Mouse (Mus musculus): Measurements from ENCODE around the gene Gm49355. TPM values are rescaled to one million over a fixed set of nuclear protein-coding genes. Genes with fewer than 3 reads are reported as not detected.
"Not testable (repeated sequence)": the region's sequence is repeated elsewhere in the genome, so short reads cannot be mapped to it uniquely, and the experiment has no call there.

Gm49355 gene
- total RNA-seq (2021) = under 1 TPM; 0.07 to 0.10 TPM
- long read RNA-seq, experiment 1 = 0 reads
- long read RNA-seq, experiment 2 = 0 reads

DNA sequence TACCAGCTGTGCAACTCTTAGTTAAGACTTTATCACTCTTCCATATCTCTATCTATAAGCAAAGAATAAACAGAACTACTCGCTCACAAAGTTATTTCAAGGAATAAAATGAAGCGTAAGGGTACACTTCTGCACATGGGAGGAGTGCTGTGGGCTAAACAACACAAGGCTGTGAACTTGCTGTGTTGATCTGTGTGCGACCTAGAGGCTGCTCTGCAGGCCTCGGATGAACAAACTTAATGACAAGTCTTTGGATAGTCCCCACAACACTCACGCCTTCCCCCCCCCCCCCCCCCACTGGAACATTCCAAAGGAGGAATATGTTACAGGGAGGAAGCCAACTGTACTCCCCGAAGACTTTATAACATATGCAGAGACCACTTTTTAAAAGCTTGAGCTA, at the start of gene Gm49355:
Gm49355 (plus strand) TSS at position 336 of the 400 bp plus-strand sequence.
- DNase-seq = no peak
- intact Hi-C loops (cut with DNase I) = loop anchor here (5.0 kb wide), 1 partner anchor 41 kb away; no protein-coding TSS in a partner anchor

DNA sequence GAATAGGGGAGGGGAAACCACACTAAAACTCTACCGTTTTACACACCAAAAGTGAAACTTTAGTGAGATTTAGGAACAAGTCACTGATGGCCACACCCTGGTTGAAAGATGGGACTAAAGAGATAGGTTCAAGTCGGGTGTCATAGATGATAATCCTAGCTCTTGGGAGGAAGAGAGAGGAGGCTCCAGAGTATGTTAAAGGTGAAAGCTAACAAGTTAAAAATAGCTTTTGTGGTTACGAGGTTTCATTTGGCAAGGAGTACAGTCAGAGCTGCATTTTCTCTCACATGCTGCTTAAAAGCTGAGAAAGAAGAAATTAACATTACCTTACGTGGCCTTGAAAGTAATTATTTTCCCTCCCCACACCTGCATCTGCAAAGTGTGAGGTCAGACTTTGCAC, 40.0 kb upstream of the Gm49355 start:
- no peak for DNase-seq
- intact Hi-C loops (cut with DNase I) = loop anchor here (5.0 kb wide), 1 partner anchor 39 kb away; the partner anchor contains the start of genes 3830406C13Rik and Gm49355

DNA sequence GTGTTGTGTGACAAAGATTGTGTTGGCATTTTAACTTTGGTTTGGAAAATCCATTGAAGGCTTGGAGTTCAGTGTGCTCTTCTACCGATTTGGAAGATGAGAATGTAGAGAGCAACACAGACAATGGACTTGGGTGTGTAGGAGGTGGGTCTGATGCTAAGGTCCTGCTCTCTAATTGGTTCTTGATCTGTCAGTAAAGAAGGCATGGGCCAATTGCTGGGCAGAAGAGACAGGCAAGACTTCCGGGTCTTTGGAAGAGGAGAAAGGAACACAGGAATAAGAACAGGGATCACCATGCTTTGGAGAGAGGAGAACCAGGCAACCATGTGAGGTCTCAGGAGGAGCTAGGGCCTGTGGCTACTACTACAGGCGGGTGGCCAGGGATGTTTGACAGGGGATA, 7.7 kb upstream of the Gm49355 start:
- intact Hi-C loops (cut with DNase I) = no loop called here
- DNase-seq = no peak

DNA sequence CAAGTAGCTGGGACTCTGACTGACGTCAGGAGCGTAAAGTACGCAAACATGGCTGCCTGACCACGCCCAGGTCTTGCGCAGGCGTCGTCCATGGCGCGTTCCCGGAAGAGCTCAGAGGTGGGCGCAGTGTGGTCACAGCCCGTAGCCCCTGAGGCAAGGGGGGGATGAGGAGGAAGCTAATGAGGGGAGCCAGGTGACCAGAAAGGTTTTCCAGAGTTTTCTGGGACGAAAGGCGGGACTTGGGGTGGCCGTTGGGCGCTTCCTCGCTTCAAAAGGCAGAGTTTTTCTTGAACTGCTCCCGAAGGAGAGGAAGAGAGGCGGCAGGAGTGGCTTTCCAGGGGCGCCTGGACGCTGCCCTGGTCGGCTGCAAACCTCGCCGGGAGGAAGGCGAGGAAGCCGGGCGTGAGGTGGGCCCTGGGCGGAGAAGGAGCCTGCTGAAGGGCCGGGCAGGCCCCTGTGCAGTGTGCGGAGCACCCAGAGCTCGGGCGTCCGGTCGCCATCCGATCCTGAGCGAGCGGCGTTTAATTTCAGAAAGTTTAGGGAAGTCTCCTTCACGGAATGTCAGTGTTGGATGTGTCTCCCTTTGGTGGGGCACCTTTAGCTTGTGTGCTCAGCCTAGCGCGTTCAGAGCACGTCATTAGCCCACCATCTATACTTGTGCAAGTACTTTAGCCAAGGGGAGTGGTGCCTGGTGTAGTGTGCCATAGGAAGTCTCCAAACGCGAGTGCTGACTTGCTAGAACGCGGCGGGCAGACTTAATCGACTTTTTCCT, 551 bp downstream of the Gm49355 start, which contains the start of gene 3830406C13Rik:
3830406C13Rik (plus strand) TSS at position 33 of the 772 bp plus-strand sequence.
- DNase-seq = peak; percentile 76
- intact Hi-C loops (cut with DNase I) = loop anchor here (5.0 kb wide), 1 partner anchor 42 kb away; no protein-coding TSS in a partner anchor

DNA sequence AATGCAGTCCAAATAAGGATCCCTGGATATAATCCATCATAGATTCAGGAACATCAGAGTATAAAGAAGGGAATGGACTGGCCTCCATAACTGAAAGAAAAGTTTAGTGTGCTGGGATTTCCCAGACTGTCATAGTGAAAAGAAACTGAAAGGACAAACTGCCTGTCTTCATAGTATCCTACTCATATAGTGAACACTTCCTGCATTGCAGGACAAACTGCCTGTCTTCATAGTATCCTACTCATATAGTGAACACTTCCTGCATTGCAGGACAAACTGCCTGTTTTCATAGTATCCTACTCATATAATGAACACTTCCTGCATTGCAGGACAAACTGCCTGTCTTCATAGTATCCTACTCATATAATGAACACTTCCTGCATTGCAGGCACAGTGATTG, 6.0 kb downstream of the Gm49355 start:
- intact Hi-C loops (cut with DNase I); DNase-seq: not testable (repeated sequence)

DNA sequence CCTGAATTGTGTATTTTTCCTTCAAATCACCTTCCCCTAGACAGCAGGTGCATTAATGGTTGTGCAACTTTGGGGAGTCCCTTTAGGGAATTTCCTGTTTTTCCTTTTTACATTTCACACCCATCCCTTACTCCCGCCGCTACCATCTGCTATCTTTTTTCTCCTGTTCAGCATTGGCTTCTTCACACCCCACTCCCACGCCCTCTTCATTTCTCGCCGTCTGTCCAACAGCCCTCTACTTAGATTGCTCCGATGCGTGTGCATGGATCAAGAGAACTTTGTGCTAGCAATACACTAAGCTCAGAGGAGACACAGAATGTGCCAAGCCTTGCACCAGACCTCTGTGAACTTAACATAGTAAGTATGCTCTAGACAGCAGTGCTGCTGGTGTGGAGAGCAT, 12.6 kb downstream of the Gm49355 start:
- no peak for DNase-seq
- intact Hi-C loops (cut with DNase I) = no loop called here

DNA sequence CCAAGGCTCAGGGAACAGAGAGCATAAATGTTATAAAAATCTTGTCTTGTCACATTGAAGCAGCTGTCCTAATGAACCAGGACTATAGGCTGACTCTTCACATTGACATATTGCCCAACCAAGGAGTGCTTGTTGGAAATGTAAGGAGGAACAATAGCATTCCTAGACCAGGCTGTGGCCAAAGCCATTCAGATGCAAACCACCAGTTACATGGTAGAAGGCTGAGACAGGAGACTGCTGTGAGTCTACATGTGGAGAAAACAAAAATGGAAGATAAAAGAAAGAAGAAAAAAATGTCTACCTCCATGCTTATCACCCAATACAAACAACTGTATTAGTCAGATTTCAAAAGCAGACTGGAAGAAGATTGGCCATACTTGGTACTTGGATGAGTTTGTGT, 15.4 kb downstream of the Gm49355 start:
- intact Hi-C loops (cut with DNase I) = no loop called here
- DNase-seq = no peak

DNA sequence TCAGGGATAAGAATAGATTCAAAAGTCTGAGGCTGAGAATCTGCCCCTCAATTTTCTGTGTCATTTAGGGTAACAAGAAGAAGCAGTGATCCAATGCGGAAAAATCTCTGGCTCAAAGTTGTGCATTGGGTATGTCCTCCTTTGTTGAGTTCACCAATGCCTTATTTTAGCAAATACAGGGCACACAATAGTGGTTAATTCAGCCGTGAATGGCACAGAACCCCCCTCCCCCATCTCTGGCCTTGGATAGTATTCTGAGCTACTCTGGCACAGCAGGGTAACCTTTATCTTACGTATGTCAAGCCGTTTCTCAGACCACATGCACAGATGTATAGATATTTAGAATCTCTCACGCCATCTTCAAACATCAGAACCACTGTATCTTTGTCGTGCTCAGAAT, 15.9 kb downstream of the Gm49355 start:
- no peak for DNase-seq
- intact Hi-C loops (cut with DNase I) = no loop called here

DNA sequence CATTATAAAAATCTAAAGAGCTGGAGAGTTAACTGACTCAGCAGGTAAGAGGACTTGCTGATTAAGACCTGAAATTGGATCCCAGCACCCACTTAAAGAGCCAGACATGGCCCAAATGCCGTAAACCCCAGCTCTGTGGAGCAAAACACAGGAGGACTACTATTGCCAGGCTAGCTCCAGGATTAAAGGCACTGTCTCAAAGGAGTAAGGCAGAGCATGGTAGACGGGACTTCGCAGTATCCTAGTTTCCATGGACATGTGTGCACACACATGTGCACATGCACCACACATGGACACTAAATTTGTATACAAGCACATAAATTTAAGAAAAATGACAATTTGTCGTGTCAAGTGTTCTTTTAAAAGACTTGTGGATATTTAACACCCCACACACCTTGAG, 16.5 kb downstream of the Gm49355 start:
- no peak for DNase-seq
- intact Hi-C loops (cut with DNase I) = no loop called here

DNA sequence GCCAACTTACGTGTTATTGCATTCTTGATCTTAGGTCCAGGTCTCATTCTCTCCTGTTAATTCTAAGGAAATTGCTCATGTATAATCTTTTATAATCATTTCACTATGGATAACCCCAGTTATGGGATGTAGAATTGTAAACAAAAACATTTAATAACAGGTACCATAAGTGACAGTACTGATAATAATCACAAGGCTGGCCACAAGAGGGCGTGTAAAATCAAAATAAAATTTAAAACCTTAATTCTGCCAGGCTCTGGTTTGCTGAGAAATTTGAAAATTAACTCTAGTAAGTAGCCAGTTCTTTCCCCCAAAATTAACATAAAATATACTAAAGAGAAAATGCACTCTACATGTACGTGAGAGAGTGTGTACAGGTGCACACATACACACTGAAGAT, 16.9 kb downstream of the Gm49355 start:
- intact Hi-C loops (cut with DNase I) = no loop called here
- DNase-seq = no peak

DNA sequence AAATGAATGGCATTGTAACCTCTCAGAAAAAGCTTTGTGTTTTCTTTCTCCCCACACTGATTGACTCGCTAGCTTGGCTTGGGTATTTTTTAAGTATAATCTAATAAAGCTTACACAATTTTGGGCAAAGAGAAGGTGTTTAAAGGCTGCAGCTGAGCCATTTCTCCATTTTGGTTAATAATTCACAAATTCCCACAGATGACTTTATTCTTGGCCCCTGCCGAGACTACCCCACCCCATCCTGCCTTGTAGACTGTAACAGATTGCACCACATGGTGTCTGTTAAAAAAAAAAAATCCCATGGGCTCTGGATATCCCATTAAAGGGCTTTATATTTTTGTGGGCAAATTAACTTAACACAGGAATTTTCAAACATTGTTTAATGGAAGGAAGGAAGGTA, 19.3 kb downstream of the Gm49355 start:
- no peak for DNase-seq
- intact Hi-C loops (cut with DNase I) = no loop called here

DNA sequence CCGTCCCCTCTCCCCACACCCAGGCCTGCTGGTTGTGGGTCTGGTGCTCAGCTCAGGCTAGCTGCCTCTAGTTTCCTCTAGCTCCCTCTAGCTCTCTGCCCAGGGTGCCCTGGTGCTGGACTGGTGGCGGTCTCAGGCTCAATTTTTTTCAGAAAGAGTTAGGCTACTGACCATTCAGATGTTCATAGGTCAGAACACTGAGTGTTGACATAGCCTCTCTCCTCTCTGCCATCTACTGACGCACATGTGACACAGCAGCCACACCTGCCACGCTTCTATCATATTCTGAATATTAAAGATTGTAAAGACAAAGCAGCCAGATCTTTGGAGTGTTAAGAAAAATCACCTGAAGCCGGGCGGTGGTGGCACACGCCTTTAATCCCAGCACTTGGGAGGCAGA, 49.8 kb downstream of the Gm49355 start:
- intact Hi-C loops (cut with DNase I) = no loop called here
- DNase-seq = no peak

DNA sequence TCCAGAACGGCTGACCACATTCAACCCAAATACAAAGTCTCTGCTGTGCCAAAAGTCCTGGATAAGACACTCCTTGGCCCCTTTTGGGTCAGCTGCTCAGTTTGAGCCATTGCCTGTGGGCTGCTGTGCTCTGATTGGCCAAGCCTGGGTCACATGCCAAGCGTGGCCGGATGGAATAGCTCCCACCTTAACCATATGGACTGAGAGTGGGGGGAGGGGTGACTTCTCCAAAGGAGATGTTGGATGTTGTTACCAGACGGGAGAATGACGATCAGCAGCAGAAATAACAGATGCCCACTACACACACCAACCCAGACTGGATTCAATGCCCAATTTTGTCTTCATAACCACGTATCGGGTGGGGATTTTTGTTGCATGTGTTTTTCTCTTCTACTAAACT, 51.1 kb downstream of the Gm49355 start:
- intact Hi-C loops (cut with DNase I) = no loop called here
- DNase-seq = no peak

DNA sequence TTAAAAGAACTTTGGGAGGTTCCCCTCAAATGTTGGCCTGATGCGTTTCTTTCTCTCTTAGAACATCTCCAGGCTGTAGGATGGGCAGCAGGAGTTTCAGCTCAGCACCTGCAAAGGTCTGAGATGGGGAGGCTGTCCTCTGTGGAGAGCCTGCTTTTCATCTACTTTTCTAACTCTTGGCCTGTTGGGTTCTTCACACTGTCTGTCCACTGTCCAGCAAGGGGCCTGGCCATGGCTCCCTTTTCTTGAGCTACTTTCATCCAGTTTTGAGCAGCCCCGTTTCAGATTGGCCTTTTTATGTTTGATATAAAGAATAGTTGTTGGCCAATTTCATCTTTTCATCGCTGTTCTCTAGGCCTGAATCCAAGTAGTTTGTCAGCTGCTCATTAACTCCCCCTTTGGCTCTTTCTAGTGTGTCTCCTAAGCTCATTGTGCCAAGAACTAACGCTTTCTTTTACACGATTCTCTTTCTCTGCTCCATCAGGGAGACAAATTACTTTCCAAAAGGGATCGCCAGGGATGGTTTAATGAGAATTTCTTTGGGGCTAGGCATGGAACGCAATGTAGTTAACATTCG, 53.7 kb downstream of the Gm49355 start:
- intact Hi-C loops (cut with DNase I) = no loop called here
- DNase-seq = no peak

DNA sequence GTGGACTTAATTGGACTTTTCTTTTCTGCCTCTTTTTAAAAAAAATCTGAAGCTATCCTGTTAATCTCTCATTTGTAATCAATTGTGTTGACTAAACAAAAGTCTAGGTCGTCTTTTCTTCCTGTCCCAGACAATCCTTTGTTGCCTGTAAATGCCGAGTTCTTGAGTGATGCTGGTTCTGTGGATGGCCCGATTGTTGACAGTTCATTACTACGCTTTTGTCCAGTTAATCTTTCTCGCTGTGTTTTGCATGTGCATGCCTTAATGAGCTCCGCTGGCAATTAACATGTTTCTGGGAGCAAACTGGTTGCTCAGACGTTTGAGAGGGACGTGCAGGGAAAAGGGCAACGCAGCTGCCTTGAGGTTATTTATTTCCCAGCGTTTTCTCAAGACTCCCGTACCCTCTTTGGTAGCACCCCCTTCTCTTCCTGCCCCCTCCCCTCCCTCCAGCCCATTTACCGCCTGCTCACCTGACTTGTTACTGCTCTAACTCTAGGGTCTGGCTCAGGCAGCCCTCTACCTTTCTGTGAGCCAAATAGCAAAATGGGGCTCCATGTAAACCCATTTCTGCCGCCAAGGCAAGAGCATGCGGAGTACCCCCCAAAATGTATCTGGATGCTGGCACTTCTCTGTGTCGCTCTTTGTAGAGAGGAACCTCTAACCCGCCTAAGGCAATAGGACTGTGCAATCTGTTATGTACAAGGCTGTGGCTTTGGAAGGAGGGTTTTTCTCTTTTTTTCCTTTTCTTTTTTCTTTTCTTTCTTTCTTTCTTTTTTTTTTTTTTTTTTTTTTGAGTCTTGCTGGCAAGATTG, 54.4 kb downstream of the Gm49355 start:
- intact Hi-C loops (cut with DNase I) = no loop called here
- DNase-seq = no peak

DNA sequence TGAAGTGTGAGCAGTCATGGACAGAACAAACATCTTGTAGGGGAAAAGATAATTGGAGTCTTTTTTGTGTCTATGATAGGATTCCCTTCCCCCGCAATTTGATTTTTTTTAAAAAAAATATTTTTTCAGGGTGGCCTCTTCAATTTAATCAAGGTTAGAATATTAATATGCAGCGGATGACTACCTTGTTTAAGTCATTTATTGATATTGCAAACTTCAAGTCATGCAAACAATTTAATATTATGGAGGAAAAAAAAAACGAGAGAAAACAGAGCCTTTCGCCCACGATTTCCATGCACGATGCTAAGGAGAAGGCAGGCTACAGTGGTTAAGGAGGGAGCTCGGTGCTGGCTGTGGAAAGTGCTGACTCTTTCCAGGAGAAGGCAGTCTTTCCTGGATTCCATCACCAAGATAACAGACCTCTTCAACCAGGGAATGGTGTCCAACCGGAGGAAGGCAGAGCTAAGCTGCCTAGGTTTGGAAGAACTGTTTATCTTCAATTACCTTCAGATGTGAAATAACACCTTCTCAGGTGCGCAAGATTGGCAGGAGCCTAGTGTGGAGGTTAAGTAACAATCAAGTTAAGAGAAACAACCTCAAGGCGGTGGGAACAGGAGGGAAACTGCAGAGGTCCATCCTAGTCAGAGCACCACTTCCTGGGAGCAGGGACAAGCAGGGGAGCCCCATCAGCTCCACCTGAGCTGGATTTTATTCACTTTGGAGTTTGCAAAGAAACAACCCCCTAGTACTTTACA, 55.2 kb downstream of the Gm49355 start:
- no peak for DNase-seq
- intact Hi-C loops (cut with DNase I) = no loop called here

DNA sequence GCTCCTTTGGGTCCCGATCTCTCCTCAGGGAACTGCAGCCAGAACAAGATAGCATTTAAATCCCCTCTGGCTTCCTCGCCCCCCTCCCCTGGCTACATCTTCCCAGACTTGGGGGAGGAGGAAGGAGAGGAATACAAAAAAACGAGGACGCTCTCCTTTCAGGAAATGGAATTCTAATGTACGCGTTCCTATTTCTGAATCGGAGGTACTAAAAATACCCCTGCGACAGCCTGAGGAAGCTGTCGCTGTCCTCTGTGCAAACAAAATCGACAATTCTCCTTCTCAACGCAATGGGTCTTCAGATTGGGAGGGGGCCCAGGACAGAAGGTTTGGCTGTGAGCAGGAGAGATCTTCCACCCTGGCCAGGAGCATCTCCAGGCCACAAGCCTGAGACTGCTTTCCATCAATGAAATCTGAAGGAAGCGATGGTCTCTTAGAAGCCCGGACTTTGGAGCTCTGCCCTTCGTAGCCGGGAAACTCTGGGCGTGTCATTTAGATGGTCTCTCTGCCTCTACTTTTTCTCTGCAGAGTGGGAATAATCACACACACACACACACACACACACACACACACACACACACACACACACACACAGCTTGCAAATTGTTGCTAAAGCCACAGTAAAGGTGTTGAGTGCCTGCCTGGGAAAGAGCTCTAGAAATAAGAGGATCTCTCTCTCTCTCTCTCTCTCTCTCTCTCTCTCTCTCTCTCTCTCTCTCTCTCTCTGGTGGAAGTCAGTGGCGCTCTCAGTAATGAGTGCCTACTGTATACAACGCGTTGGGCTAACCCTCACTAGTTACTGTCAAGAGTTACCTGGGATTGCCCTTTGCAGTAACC, 56.7 kb downstream of the Gm49355 start:
- no peak for DNase-seq
- intact Hi-C loops (cut with DNase I) = no loop called here

DNA sequence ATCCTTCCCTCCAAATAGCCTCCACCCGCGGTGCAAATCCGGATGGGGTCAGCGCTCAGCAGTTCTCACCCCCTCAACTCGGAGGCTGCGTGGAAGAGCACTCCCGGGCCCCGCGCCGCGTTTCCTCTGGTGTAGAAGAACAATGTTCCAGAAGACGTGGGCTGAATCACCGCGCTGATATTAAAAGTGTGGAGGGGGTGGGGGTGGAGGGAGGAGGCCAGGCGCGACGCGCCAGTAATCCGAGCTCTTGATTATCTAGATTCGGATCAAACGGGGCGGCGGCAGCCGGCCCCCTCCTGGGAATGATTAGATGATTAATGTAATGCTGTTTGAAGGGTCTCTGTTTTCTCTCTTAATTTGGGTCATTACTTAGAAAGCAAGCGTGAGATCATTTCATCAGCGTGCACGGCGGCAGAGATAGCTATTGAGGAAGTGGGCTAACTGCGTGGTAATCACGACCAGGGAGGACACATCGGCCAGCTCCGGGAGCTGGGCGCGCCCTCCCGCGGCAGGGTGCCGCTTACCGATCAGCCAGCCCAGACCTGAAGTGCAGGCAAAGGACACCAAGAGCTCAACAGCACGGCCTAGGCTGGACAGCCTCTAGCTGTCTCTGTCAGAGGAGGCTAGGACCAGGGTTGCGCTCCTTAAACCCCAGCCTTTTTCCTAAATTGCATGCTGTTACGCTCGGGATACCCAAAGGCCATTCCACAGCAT, 57.5 kb downstream of the Gm49355 start:
- intact Hi-C loops (cut with DNase I) = no loop called here
- DNase-seq = no peak
